Mouse (Mus musculus) limb, embryonic 11.5 days (tissue): ENCODE results near the gene Slc1a2. TPM values are rescaled to one million over a fixed set of nuclear protein-coding genes. Genes with fewer than 3 reads are reported as not detected.
A peak's percentile ranks its signal among the peaks of the same experiment; 100 is the strongest.

ENCODE experiments used
- ATAC-seq: fragments of 200-750 bp; cut with Nextera tagmentation; 2 replicates; pipeline ENCODE4 v1.8.0; 2017; ENCODE audit warnings: low read depth; ENCODE audit not compliant: insufficient number of reproducible peaks, low FRiP score, low TSS enrichment
- DNase-seq: peaks from one replicate; pipeline ENCODE4 v3.0.0-alpha.2; 2015; ENCODE audit warnings: low spot score
- H3K27ac ChIP-seq: fragments of 300-500 bp; sonication (generic); replicated peaks from 2 replicates; pipeline ENCODE4 v1.5.1; 2014; ENCODE audit warnings: low read depth, mild to moderate bottlenecking, low read length
- H3K27me3 ChIP-seq: fragments of 300-500 bp; sonication (generic); 2 replicates; pipeline ENCODE4 v1.6.1; 2014; ENCODE audit warnings: mild to moderate bottlenecking, low read length, mixed read lengths; ENCODE audit not compliant: control insufficient read depth, insufficient read depth
- H3K36me3 ChIP-seq: fragments of 300-500 bp; sonication (generic); 2 replicates; pipeline ENCODE4 v1.6.1; 2014; ENCODE audit warnings: mild to moderate bottlenecking, low read length, moderate library complexity, mixed read lengths; ENCODE audit not compliant: control insufficient read depth, insufficient read depth
- H3K4me1 ChIP-seq: fragments of 300-500 bp; sonication (generic); 2 replicates; pipeline ENCODE4 v1.6.1; 2014; ENCODE audit warnings: low read length, mixed read lengths; ENCODE audit not compliant: control insufficient read depth, insufficient read depth
- H3K4me2 ChIP-seq: fragments of 300-500 bp; sonication (generic); 2 replicates; pipeline ENCODE4 v1.6.1; 2014; ENCODE audit warnings: low read depth, mild to moderate bottlenecking, moderate library complexity; ENCODE audit not compliant: severe bottlenecking
- H3K4me3 ChIP-seq: fragments of 300-500 bp; sonication (generic); 2 replicates; pipeline ENCODE4 v1.5.1; 2014; ENCODE audit warnings: low read depth, low read length
- H3K9ac ChIP-seq: fragments of 300-500 bp; sonication (generic); 2 replicates; pipeline ENCODE4 v1.6.1; 2014; ENCODE audit warnings: mild to moderate bottlenecking, low read length
- H3K9me3 ChIP-seq: fragments of 300-500 bp; sonication (generic); 2 replicates; pipeline ENCODE4 v1.6.1; 2016; ENCODE audit warnings: low read length; ENCODE audit not compliant: control insufficient read depth
- WGBS: fragments of 180-500 bp; shearing (Covaris S2); extraction: QIAGEN DNeasy Blood & Tissue Kit; methylation state at CpG from one replicate; pipeline ENCODE4 v1.1.7; 2014; 5-methylcytosine and 5-hydroxymethylcytosine counted together
- polyA plus RNA-seq: library from polyadenylated mRNA; unstranded; fragments of >200 nt; fragmentation: Nextera tagmentation; extraction: Ambion mirVana; gene quantifications from 2 replicates; pipeline ENCODE4 v1.2.1, GENCODE M21; 2014

Slc1a2 gene
- polyA plus RNA-seq, 1 experiment from 2014 or later = 0.11 TPM

DNA sequence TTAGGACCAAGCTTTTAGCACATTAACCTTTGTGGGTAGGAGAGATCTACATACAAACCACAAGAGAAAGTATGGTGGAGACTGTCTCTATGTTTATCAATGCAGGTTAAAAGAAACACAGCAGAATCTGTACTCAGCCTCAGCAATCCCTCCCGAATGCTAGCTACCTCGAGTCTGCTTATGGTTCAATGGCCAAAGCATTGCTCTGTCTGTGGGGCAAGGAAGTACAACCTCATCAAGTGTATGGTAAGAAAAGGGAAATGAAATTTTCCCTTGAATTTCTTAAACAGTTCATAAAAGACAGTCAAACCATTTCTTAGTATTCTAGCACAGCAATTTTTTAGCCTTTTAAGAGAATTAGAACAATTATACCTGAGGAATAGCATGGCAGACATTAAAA lies 133.2 kb downstream of the Slc1a2 start:
- Histone ChIP-seq H3K4me1 (no peaks in the 10 kb centered on the region), H3K9ac (no peak overlapping the region), H3K36me3 (no peaks in the 10 kb centered on the region), H3K4me2 (no peak overlapping the region), H3K4me3 (no peak overlapping the region), H3K27ac (no peak overlapping the region), H3K27me3 (no peaks in the 10 kb centered on the region), H3K9me3 (no peaks in the 10 kb centered on the region)
- DNase-seq = no peak
- WGBS = 77% methylated on average over 2 of the region's 2 CpGs
- no peak for ATAC-seq

DNA sequence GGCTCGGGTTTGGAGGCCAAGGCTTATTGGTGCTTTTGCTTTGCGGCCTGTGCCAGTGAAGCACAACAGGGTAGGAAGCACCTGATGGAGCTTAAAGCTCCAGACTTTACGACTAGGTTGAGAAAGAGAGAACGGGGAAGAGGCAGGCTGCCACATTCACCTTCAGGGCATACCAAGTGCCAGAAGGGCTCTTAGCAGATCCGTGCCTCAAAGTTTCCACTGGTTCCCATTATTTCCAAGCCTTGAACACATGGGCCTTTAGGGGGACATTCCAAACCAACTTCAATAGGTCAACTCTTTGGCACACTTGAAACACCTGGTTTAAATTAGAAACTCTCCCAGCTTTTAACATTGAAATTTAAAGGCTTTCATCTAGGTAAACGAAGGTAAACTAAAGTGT lies 134.3 kb downstream of the Slc1a2 start:
- H3K9ac ChIP-seq = no peak overlapping the region
- no peaks in the 10 kb centered on the region for H3K4me1 ChIP-seq
- no peak overlapping the region for H3K27ac ChIP-seq
- DNase-seq = peak; percentile 27
- no peak for ATAC-seq
- no peak overlapping the region for H3K4me2 ChIP-seq
- H3K36me3 ChIP-seq = no peaks in the 10 kb centered on the region
- H3K27me3 ChIP-seq = no peaks in the 10 kb centered on the region
- no peaks in the 10 kb centered on the region for H3K9me3 ChIP-seq
- no peak overlapping the region for H3K4me3 ChIP-seq
- WGBS = 48% methylated on average over 6 of the region's 6 CpGs

DNA sequence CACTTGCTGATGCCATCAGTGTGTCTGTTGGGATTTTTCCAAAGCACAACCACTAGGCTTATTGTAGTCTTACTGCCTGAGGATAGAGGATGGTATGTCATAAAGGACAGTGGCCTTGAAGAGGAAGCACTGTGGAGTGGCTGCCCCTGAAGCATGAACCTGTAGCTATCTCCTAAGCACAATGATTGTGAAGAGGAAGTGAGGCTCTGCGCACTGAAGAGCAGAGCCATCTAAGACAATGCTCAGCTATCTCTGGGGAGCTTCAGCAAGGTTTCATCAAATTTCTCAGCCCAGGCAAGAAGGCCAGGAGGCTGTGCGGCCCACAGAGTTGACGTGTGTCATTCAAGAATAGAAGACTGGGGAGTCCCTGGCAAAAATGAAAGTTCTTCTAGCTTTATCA lies 136.6 kb downstream of the Slc1a2 start:
- no peaks in the 10 kb centered on the region for H3K4me1 ChIP-seq
- H3K27ac ChIP-seq = no peak overlapping the region
- H3K36me3 ChIP-seq = no peaks in the 10 kb centered on the region
- no peak overlapping the region for H3K4me2 ChIP-seq
- no peak overlapping the region for H3K4me3 ChIP-seq
- WGBS = 91% methylated on average over 3 of the region's 3 CpGs
- no peaks in the 10 kb centered on the region for H3K9me3 ChIP-seq
- DNase-seq (no peak), ATAC-seq (no peak)
- no peaks in the 10 kb centered on the region for H3K27me3 ChIP-seq
- H3K9ac ChIP-seq = no peak overlapping the region

DNA sequence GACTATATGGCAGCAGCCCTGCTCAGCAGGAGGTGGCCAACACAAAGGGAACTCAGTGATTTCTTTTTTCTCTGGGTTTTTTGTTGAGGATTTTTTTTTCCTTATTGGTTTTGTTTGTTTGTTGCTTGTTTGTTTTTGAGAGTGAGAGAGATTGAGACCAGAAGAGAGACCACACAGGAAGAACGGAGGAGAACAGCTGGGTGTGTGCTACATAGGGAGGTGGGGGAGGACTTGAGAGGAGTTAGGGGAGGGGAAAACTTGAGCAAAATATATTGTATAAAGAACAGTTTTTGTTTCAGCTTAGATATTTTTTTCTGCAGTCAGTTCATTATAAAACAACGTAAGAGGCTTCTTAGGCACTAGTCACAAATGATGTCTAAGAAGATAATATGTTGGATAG lies 139.7 kb downstream of the Slc1a2 start:
- Histone ChIP-seq H3K36me3 (no peaks in the 10 kb centered on the region), H3K27ac (no peak overlapping the region), H3K9ac (no peak overlapping the region), H3K27me3 (no peaks in the 10 kb centered on the region), H3K4me2 (no peak overlapping the region), H3K4me1 (no peaks in the 10 kb centered on the region), H3K9me3 (no peaks in the 10 kb centered on the region), H3K4me3 (no peak overlapping the region)
- ATAC-seq (no peak), DNase-seq (no peak)
- WGBS = 77% methylated on average over 2 of the region's 2 CpGs

DNA sequence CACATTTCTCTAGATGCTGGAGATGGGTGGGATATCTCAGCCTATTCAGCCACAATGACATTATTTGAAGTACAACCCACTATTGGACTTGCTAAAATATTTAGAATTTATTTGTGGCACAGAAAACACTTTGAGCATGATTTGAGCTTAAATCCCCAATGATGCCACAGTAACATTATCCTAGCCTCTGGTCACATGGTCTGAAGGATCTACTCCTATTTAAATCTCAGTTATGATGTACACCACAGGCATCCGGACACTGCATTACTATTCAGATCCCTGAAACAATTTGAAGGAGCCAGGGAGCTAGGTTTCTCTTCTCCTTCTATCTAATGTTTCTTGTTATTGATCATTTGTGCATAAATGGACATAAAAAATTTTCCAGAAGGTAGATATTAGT lies 143.4 kb downstream of the Slc1a2 start:
- DNase-seq (no peak), ATAC-seq (no peak)
- Histone ChIP-seq H3K36me3 (no peaks in the 10 kb centered on the region), H3K4me3 (no peak overlapping the region), H3K4me2 (no peak overlapping the region), H3K4me1 (no peaks in the 10 kb centered on the region), H3K9ac (no peak overlapping the region), H3K27ac (no peak overlapping the region), H3K9me3 (no peaks in the 10 kb centered on the region), H3K27me3 (no peaks in the 10 kb centered on the region)
- WGBS = 93% methylated on average over 1 of the region's 1 CpGs

DNA sequence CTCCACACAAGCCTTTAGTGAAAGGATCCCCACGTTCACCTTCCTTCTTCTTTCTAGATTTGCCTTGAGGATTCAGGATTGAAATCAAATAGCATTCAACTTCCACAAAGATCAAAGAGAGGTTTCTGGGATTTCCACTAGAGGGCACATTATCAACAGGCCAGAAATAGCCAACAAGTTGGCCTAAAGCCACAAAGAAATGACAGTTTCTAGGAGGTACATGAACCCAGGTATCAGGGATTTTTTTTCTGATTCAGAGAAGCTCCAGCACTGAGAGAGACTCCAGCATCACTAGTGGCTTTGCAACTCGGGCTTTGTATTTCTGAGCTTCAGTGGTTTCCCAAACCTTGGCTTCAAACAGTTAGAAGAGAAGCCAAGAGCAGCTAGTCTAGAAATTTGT lies 145.7 kb downstream of the Slc1a2 start:
- no peaks in the 10 kb centered on the region for H3K27me3 ChIP-seq
- H3K36me3 ChIP-seq = no peaks in the 10 kb centered on the region
- H3K9me3 ChIP-seq = no peaks in the 10 kb centered on the region
- 48% methylated on average over 2 of the region's 2 CpGs for WGBS
- no peak overlapping the region for H3K9ac ChIP-seq
- H3K4me2 ChIP-seq = no peak overlapping the region
- DNase-seq (no peak), ATAC-seq (no peak)
- H3K4me1 ChIP-seq = no peaks in the 10 kb centered on the region
- no peak overlapping the region for H3K27ac ChIP-seq
- no peak overlapping the region for H3K4me3 ChIP-seq

DNA sequence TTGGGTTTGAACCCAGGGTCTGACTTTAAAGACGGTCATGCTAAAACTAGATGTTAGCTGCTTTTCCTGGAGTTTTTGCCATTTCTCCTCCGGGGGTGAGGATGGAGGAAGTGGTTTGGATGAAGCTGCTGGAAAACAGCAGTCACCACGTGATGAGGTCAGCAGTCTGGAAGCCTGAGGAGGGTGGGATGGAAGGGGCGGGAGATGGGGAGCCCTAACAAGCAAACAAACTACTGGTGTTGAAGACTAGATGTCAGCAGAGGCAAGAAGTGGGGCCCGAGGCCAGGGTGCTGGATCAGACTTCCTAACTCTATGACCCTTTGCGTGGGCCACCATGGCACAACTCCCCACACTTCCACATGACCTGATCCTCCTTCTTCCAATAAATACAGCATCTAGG lies 146.8 kb downstream of the Slc1a2 start:
- no peak overlapping the region for H3K27ac ChIP-seq
- H3K9ac ChIP-seq = no peak overlapping the region
- no peaks in the 10 kb centered on the region for H3K9me3 ChIP-seq
- no peaks in the 10 kb centered on the region for H3K4me1 ChIP-seq
- H3K4me3 ChIP-seq = no peak overlapping the region
- H3K27me3 ChIP-seq = no peaks in the 10 kb centered on the region
- H3K4me2 ChIP-seq = no peak overlapping the region
- DNase-seq (no peak), ATAC-seq (no peak)
- WGBS = 74% methylated on average over 6 of the region's 6 CpGs
- no peaks in the 10 kb centered on the region for H3K36me3 ChIP-seq

DNA sequence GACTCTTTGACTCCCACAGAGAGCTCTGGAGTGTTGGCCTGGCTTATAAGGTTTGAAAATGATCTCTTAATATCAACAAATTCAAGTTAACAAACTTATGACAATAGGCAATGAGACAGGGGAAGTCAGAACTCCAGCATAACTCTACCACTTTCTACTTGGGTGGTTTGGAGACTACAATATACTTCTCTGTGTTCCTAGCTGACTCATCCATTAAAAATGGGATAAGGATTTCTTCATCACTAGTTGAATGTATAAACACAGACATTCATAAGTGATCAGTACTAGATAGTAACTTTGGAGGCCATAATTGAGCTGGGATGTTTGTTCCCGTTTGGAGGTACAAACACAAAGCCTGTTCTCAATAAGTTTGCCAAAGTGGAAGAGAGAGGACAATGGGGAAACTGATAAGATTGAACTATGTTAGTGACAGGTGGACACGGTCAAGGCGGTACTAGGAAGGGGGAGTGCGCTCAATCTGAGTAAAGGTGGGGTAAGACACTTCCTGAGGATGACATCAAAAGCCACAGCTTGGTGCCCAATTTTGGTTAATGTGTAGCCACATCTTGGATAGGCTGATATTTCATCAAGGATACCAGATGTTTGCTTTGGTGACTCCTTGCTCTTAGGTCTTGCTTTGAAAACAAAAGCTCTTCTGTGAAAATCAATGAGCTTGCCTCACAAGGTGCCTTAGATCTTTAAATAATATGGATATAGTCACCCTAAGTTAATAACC lies 147.5 kb downstream of the Slc1a2 start:
- DNase-seq (no peak), ATAC-seq (no peak)
- 90% methylated on average over 4 of the region's 4 CpGs for WGBS
- H3K4me2 ChIP-seq = no peak overlapping the region
- no peaks in the 10 kb centered on the region for H3K36me3 ChIP-seq
- H3K27ac ChIP-seq = no peak overlapping the region
- H3K9me3 ChIP-seq = no peaks in the 10 kb centered on the region
- no peak overlapping the region for H3K9ac ChIP-seq
- no peaks in the 10 kb centered on the region for H3K27me3 ChIP-seq
- H3K4me3 ChIP-seq = no peak overlapping the region
- H3K4me1 ChIP-seq = no peaks in the 10 kb centered on the region

DNA sequence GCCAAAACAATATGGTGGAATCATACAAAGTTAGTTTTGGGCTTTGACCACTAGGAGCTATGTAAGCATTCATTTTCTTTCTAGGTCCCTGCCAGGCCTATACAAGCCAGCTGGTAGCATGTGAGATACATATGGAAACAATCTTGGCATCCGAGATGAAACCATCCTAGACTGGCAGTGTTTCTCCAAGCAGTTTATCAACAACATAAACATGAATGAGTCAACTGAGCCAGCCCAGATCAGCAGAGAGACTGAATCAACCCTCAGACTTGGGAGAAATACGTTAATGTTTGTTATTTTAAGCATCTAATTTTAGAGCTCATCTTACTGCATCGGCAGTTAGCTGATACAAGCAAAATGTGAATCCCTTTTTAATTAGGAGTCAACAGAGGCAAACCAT lies 149.2 kb downstream of the Slc1a2 start:
- WGBS = 64% methylated on average over 3 of the region's 3 CpGs
- Histone ChIP-seq H3K36me3 (no peaks in the 10 kb centered on the region), H3K27ac (no peak overlapping the region), H3K4me2 (no peak overlapping the region), H3K9ac (no peak overlapping the region), H3K4me3 (no peak overlapping the region), H3K27me3 (no peaks in the 10 kb centered on the region), H3K4me1 (no peaks in the 10 kb centered on the region), H3K9me3 (no peaks in the 10 kb centered on the region)
- ATAC-seq = no peak
- no peak for DNase-seq
